Mouse (Mus musculus) heart, adult 2 months (tissue): Measurements from ENCODE around the gene Tmod2. TPM values are rescaled to one million over a fixed set of nuclear protein-coding genes. Genes with fewer than 3 reads are reported as not detected.

Experiments
- DNase-seq, 2 experiments: peaks; one replicate each; pipeline ENCODE4 v3.0.0; 2021
- H3K27ac ChIP-seq: fragments of 200-600 bp; 2 replicates; pipeline ENCODE4 v1.8.1; 2022
- H3K27me3 ChIP-seq: fragments of 200-500 bp; 2 replicates; pipeline ENCODE4 v1.6.1; 2012; ENCODE audit warnings: mild to moderate bottlenecking, low read length, inconsistent platforms, mixed read lengths; ENCODE audit not compliant: control insufficient read depth, insufficient read depth
- H3K36me3 ChIP-seq: fragments of 200-500 bp; 2 replicates; pipeline ENCODE4 v1.6.1; 2012; ENCODE audit warnings: low read length, inconsistent platforms; ENCODE audit not compliant: control insufficient read depth, insufficient read depth
- H3K4me1 ChIP-seq: fragments of 200-500 bp; 2 replicates; pipeline ENCODE4 v1.6.1; 2011; ENCODE audit warnings: low read length; ENCODE audit not compliant: control insufficient read depth, insufficient read depth
- H3K4me3 ChIP-seq: fragments of 200-600 bp; 2 replicates; pipeline ENCODE4 v1.8.1; 2022
- H3K79me2 ChIP-seq: fragments of 200-500 bp; replicated peaks from 2 replicates; pipeline ENCODE4 v1.6.1; 2012; ENCODE audit warnings: mild to moderate bottlenecking, inconsistent platforms, low read length, moderate library complexity, mixed read lengths; ENCODE audit not compliant: control insufficient read depth, insufficient read depth
- H3K9ac ChIP-seq: fragments of 200-500 bp; 2 replicates; pipeline ENCODE4 v1.6.1; 2012; ENCODE audit warnings: low read depth, mild to moderate bottlenecking, control low read depth, inconsistent platforms, low read length, mixed read lengths
- CTCF ChIP-seq: fragments of 200-600 bp; IDR thresholded peaks from 2 replicates; pipeline ENCODE4 v1.8.1; 2022; ENCODE audit warnings: antibody characterized with exemption, mild to moderate bottlenecking, moderate library complexity
- EP300 ChIP-seq: fragments of 200-500 bp; IDR thresholded peaks from 2 replicates; pipeline ENCODE4 v1.6.1; 2011; ENCODE audit warnings: low read depth, low read length, control low read depth; ENCODE audit not compliant: insufficient read depth
- POLR2A ChIP-seq: fragments of 200-500 bp; IDR thresholded peaks from 2 replicates; pipeline ENCODE4 v1.6.1; 2011; ENCODE audit warnings: mild to moderate bottlenecking, low read depth, low read length, control low read depth; ENCODE audit not compliant: insufficient read depth
- WGBS: fragments of 180-500 bp; shearing (Covaris S2); methylation state at CpG from one replicate; pipeline ENCODE4 v1.1.7; 2018; 5-methylcytosine and 5-hydroxymethylcytosine counted together
- intact Hi-C: fragments of 180-260 bp; cut with DNase I; formaldehyde crosslinking; loops from one replicate; pipeline ENCODE4 v1.15.1; 2025
- polyA plus RNA-seq: library from polyadenylated mRNA; depleted of rRNA; stranded (reverse); fragments of >200 nt; gene quantifications from 2 replicates; pipeline ENCODE4 v1.2.3, GENCODE M21; 2012
- total RNA-seq, 2 experiments: library from RNA; stranded (reverse); gene quantifications; 2 replicates each; pipeline ENCODE4 v1.2.3; 2021

Gene Tmod2
- total and polyA plus RNA-seq, 3 experiments = 1.0 to 4.7 (median 3.8) TPM

DNA sequence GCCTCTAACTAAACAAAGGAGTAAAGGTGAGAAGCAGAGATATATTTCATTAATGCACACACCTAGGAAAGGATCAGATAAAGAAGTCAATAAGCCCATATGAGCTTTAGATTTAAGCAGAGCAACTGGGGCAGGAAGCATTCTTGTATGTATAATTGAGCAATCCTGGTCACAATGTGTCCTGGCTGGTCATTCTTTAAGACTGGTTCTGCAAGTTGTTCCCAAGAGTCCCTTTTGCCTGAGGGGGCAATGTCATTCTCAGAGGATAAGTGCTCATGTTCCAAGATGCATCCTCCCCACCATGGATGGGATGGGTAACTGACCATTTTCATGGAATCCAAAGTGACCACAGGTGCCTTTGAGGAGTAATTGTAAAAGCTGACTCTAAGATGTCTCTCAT is 50.8 kb downstream of the Tmod2 start:
- no peak for TF ChIP-seq EP300
- intact Hi-C loops = no loop called here
- no peak overlapping the region for H3K4me3 ChIP-seq
- no peak for DNase-seq
- peaks cover 15% of the 10 kb centered on the region for H3K36me3 ChIP-seq
- H3K9ac ChIP-seq = no peak overlapping the region
- no peak overlapping the region for H3K27ac ChIP-seq
- peaks cover 2% of the 10 kb centered on the region; the same call in 1 of the 2 replicates for H3K79me2 ChIP-seq
- peaks cover 11% of the 10 kb centered on the region for H3K4me1 ChIP-seq
- H3K27me3 ChIP-seq = no peaks in the 10 kb centered on the region

DNA sequence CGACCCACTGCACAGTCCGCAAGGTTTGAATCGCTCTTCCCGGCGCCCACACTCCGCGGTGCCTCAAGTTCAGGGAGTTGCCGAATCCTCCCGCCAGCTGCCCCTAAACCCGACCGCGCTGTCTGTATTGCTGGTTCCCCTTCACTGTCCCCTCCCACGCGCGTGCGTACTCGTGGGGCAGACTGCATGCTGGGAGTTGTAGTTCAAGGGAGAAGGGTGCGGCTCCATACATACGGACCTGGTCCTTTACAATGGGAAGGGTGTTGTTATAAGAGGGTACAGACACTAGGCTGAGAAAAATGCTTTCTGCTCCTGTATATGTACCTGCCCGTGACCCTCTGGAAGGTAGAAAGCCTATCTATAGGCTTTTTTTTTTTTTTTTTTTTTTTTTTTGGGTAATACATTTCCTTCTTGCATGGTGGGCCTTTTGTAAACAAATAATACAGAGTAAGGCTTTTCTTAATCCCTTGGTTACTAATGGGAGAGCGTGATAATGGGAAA is 51.6 kb downstream of the Tmod2 start, which contains the start of gene Tmod3:
Gene Tmod3, minus strand, starts transcription at position 146 of the 501 bp plus-strand sequence.
- intact Hi-C loops = loop anchor here (1.0 kb wide), 1 partner anchor 36 kb away; no protein-coding TSS in a partner anchor
- TF ChIP-seq EP300 (peak; percentile 53; the same call in 1 of the 2 replicates), POLR2A (peak; percentile 97), CTCF (no peak)
- peaks cover 5% of the 10 kb centered on the region for H3K79me2 ChIP-seq
- H3K27ac ChIP-seq = peak within 1 kb of the TSS; percentile 99
- peaks cover 18% of the 10 kb centered on the region for H3K36me3 ChIP-seq
- H3K4me3 ChIP-seq = peak within 1 kb of the TSS; percentile 76
- peak; percentile 95 to 98 for DNase-seq
- WGBS = 2% methylated on average over 21 of the region's 21 CpGs
- no peaks in the 10 kb centered on the region for H3K27me3 ChIP-seq
- peaks cover 15% of the 10 kb centered on the region for H3K4me1 ChIP-seq
- peak within 1 kb of the TSS; percentile 90 for H3K9ac ChIP-seq

DNA sequence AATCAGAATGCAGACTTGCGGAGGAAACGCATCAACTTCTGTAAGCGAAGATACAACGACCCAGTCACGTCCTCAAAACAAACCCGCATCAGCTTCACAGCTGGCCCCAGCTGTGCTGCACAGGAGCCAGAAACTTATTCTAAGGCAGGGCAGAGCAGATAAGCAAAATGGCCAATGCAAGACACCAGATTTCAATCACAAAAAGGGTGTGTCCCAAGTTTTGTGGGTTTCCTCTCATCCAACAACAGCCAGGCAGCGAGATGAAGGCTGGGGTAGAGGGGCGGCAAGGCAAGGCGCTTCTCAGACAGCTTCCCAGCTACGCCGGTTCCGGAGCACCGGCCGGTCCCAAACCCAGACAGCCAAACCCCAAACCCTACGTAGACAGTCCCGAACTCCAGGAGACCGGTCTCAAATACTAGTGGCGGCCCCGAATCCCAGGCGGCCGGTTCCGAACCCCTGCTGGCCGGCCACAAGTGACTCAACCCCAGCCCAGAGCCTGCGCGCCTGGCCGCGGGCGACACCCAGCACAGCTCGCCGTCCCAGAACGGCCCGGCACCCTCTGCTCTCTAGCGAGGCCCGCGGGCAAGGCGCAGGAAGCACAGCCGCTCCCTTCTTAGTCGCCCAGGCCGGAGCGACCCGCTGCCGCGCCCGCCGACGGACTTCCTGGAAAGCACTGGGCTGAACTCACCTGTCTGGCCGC is 52.2 kb downstream of the Tmod2 start:
- Histone ChIP-seq H3K27ac (peak overlapping the region; percentile 99), H3K36me3 (peaks cover 18% of the 10 kb centered on the region), H3K4me1 (peaks cover 15% of the 10 kb centered on the region), H3K79me2 (peaks cover 5% of the 10 kb centered on the region), H3K27me3 (no peaks in the 10 kb centered on the region), H3K9ac (peak overlapping the region; percentile 90), H3K4me3 (peak overlapping the region; percentile 76)
- no peak for TF ChIP-seq EP300
- TF ChIP-seq CTCF = peak; percentile 21
- under 1% methylated on average over 47 of the region's 47 CpGs for WGBS
- intact Hi-C loops = loop anchor here (1.0 kb wide), 1 partner anchor 36 kb away; no protein-coding TSS in a partner anchor
- peak; percentile 75 to 78 for DNase-seq

DNA sequence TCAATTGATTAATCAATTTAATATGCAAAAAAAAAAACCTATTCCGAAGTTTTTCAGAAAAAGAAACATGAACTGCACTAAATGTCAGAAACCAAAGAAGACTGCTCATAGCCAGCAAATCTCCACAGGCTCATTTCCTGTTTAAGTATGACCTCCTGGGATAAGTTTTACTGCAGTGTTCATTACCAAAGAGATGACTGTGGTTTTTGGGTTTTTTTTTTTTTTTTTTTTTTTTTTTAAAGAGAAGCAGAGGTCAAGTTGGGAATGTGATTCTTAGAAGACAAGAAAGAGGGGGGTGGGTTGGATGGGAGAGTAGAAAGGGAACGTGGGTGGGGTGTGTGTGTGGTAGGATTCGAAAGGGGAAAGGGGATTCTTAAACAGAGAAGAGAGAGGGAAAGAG is 52.8 kb downstream of the Tmod2 start:
- no peak for DNase-seq
- Histone ChIP-seq H3K4me1 (peaks cover 17% of the 10 kb centered on the region), H3K36me3 (peaks cover 23% of the 10 kb centered on the region), H3K79me2 (peaks cover 7% of the 10 kb centered on the region), H3K27me3 (no peaks in the 10 kb centered on the region), H3K9ac (peak overlapping the region; percentile 90), H3K27ac (peak overlapping the region; percentile 99), H3K4me3 (peak overlapping the region; percentile 76)
- 20% methylated on average over 3 of the region's 3 CpGs for WGBS
- intact Hi-C loops = no loop called here
- TF ChIP-seq CTCF (no peak), POLR2A (no peak), EP300 (no peak)

DNA sequence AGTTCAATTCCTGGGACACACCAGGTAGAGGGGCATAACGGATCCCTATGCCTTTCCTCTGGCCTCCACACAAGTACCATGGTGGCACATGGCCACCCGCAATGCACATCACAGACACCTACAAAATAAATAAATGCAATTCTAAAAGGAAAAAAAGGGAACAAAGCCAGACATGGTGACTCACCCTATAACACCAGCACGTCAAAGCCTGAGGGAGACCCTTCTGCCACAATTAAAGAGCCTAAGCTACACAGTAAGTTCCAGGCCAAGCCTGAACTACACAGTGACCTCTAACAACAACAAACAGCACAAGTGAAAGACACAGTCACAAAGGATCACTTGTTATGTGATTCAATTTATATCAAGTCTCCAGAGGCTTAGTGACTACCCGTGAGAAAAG is 57.4 kb downstream of the Tmod2 start:
- DNase-seq = no peak
- H3K4me1 ChIP-seq = peaks cover 30% of the 10 kb centered on the region
- no peaks in the 10 kb centered on the region for H3K27me3 ChIP-seq
- peak overlapping the region; percentile 1; the same call in 1 of the 2 replicates for H3K4me3 ChIP-seq
- H3K79me2 ChIP-seq = peaks cover 11% of the 10 kb centered on the region
- intact Hi-C loops = no loop called here
- peaks cover 30% of the 10 kb centered on the region for H3K36me3 ChIP-seq
- WGBS = 60% methylated on average over 4 of the region's 4 CpGs
- no peak overlapping the region for H3K9ac ChIP-seq
- H3K27ac ChIP-seq = peak overlapping the region; percentile 38
- TF ChIP-seq POLR2A (no peak), EP300 (no peak), CTCF (no peak)

DNA sequence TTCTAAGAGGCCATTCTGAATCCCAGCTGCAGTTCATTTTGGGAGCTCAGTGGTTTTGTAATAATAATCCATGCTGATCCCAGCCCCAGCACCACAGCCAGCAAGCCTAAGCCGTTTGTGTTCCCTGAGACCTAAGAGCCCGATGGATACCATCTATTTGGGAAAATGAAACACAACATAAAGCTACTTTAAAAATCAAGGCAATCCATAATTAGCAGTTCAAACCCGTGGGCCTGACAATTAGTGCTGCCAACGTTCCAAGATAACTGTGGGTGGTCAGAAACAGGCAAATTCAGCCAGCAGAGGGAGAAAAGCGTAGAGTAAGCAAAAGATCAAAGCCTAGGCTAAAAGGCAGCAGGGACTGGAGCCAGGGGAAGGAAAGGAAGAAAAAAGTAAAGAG is 59.8 kb downstream of the Tmod2 start:
- peaks cover 33% of the 10 kb centered on the region for H3K36me3 ChIP-seq
- WGBS = 29% methylated on average over 5 of the region's 5 CpGs
- peaks cover 32% of the 10 kb centered on the region for H3K4me1 ChIP-seq
- H3K27ac ChIP-seq = peak overlapping the region; percentile 63
- H3K79me2 ChIP-seq = peaks cover 10% of the 10 kb centered on the region
- H3K9ac ChIP-seq = no peak overlapping the region
- no peaks in the 10 kb centered on the region for H3K27me3 ChIP-seq
- no peak overlapping the region for H3K4me3 ChIP-seq
- no peak for DNase-seq
- TF ChIP-seq CTCF (peak; percentile 33), EP300 (no peak), POLR2A (no peak)
- intact Hi-C loops = no loop called here
